Mouse (Mus musculus) gastrocnemius, adult 2 months (tissue): Measurements from ENCODE around the gene Tbc1d17. TPM values are rescaled to one million over a fixed set of nuclear protein-coding genes. Genes with fewer than 3 reads are reported as not detected.

Source experiments
- DNase-seq: peaks from one replicate; pipeline ENCODE4 v3.0.0; 2022
- H3K27ac ChIP-seq: fragments of 200-600 bp; 2 replicates; pipeline ENCODE4 v1.8.1; 2022; ENCODE audit warnings: mild to moderate bottlenecking
- H3K4me3 ChIP-seq: fragments of 200-600 bp; 2 replicates; pipeline ENCODE4 v1.8.1; 2022; ENCODE audit warnings: mild to moderate bottlenecking, moderate library complexity
- CTCF ChIP-seq: fragments of 200-600 bp; IDR thresholded peaks from 2 replicates; pipeline ENCODE4 v1.8.1; 2022; ENCODE audit warnings: antibody characterized with exemption, mild to moderate bottlenecking, moderate library complexity
- intact Hi-C: fragments of 180-260 bp; cut with DNase I; formaldehyde crosslinking; loops from one replicate; pipeline ENCODE4 v1.15.1; 2025
- total RNA-seq, 2 experiments: library from RNA; stranded (reverse); gene quantifications; 2 replicates each; pipeline ENCODE4 v1.2.3; 2021

The Tbc1d17 gene
- total RNA-seq, 2 experiments from 2014 or later: 40.8 to 56.4 TPM

GRCm38 (mm10) chr7:44824872-44825271, 24.0 kb downstream of the Tbc1d17 start:
- DNase-seq: peak; percentile 87
- intact Hi-C loops: loop anchor here (2.0 to 5.0 kb wide), 2 partner anchors 78 to 100 kb away; partner anchors contain the start of gene Vrk3
- TF ChIP-seq CTCF: peak; percentile 90
- H3K4me3 ChIP-seq: no peak overlapping the region
- peak overlapping the region; percentile 6; the same call in 1 of the 2 replicates for H3K27ac ChIP-seq

- 0 out of 2 replicates have a peak, but pooled peaks have one; percentile 5 for TF ChIP-seq CTCF
- H3K27ac ChIP-seq: peak overlapping the region; percentile 7; the same call in 1 of the 2 replicates
- no peak overlapping the region for H3K4me3 ChIP-seq
- intact Hi-C loops: loop anchor here (5.0 kb wide), 1 partner anchor 76 kb away; the partner anchor contains the start of gene Vrk3
- DNase-seq: peak; percentile 11
These were observed 25.5 kb downstream of the Tbc1d17 start for GRCm38 (mm10) chr7:44823409-44823808.

GRCm38 (mm10) chr7:44821666-44822448, 27.0 kb downstream of the Tbc1d17 start:
- TF ChIP-seq CTCF: peak; percentile 26
- H3K27ac ChIP-seq: peak overlapping the region; percentile 99
- DNase-seq: peak; percentile 15
- intact Hi-C loops: loop anchor here (5.0 kb wide), 1 partner anchor 75 kb away; the partner anchor contains the start of gene Vrk3
- no peak overlapping the region for H3K4me3 ChIP-seq

- no peak for TF ChIP-seq CTCF
- DNase-seq: peak; percentile 5
- peak overlapping the region; percentile 99 for H3K27ac ChIP-seq
- peak overlapping the region; percentile 5; the same call in 1 of the 2 replicates for H3K4me3 ChIP-seq
- intact Hi-C loops: loop anchor here (5.0 kb wide), 1 partner anchor 73 kb away; the partner anchor contains the start of gene Vrk3
These were observed 28.4 kb downstream of the Tbc1d17 start for GRCm38 (mm10) chr7:44820525-44820924.

GRCm38 (mm10) chr7:44819863-44820262, 29.0 kb downstream of the Tbc1d17 start:
- no peak for TF ChIP-seq CTCF
- DNase-seq: peak; percentile 59
- H3K4me3 ChIP-seq: peak overlapping the region; percentile 99
- peak overlapping the region; percentile 99 for H3K27ac ChIP-seq
- intact Hi-C loops: loop anchor here (5.0 to 10.0 kb wide), 2 partner anchors 73 to 175 kb away; partner anchors contain the start of gene Vrk3

- no peak for TF ChIP-seq CTCF
- intact Hi-C loops: loop anchor here (10.0 kb wide), 1 partner anchor 175 kb away; no protein-coding TSS in a partner anchor
- peak overlapping the region; percentile 99 for H3K27ac ChIP-seq
- peak overlapping the region; percentile 99 for H3K4me3 ChIP-seq
- DNase-seq: peak; percentile 10
These were observed 29.5 kb downstream of the Tbc1d17 start for GRCm38 (mm10) chr7:44819391-44819790.

- H3K27ac ChIP-seq: peak overlapping the region; percentile 99
- H3K4me3 ChIP-seq: peak overlapping the region; percentile 99
- intact Hi-C loops: loop anchor here (10.0 kb wide), 1 partner anchor 174 kb away; no protein-coding TSS in a partner anchor
- no peak for TF ChIP-seq CTCF
- DNase-seq: peak; percentile 88
These were observed 30.1 kb downstream of the Tbc1d17 start for GRCm38 (mm10) chr7:44818751-44819235.

- peak; percentile 18 for DNase-seq
- intact Hi-C loops: loop anchor here (10.0 kb wide), 1 partner anchor 173 kb away; no protein-coding TSS in a partner anchor
- peak; percentile 42 for TF ChIP-seq CTCF
- peak overlapping the region; percentile 99 for H3K4me3 ChIP-seq
- H3K27ac ChIP-seq: peak overlapping the region; percentile 99
These were observed 30.7 kb downstream of the Tbc1d17 start for GRCm38 (mm10) chr7:44818164-44818563.

- H3K27ac ChIP-seq: peak overlapping the region; percentile 99
- no peak for TF ChIP-seq CTCF
- no peak for DNase-seq
- H3K4me3 ChIP-seq: peak overlapping the region; percentile 99
- intact Hi-C loops: loop anchor here (10.0 kb wide), 1 partner anchor 173 kb away; no protein-coding TSS in a partner anchor
These were observed 31.4 kb downstream of the Tbc1d17 start for GRCm38 (mm10) chr7:44817441-44817840.

GRCm38 (mm10) chr7:44816470-44817021, 32.3 kb downstream of the Tbc1d17 start, which contains the start of gene Atf5:
Gene Atf5, minus strand, starts transcription at chr7:44816658.
- Histone ChIP-seq H3K4me3 (peak within 1 kb of the TSS; percentile 99), H3K27ac (peak within 1 kb of the TSS; percentile 99)
- no peak for TF ChIP-seq CTCF
- peak; percentile 85 for DNase-seq
- intact Hi-C loops: loop anchor here (10.0 kb wide), 1 partner anchor 172 kb away; no protein-coding TSS in a partner anchor

GRCm38 (mm10) chr7:44815721-44816469, 33.0 kb downstream of the Tbc1d17 start, which contains the start of the genes Nup62 and Il4i1:
Gene Nup62, plus strand, starts transcription at chr7:44816088.
Gene Il4i1, plus strand, starts transcription at chr7:44816387.
- Histone ChIP-seq H3K4me3 (peak within 1 kb of the TSS; percentile 99), H3K27ac (peak within 1 kb of the TSS; percentile 99)
- intact Hi-C loops: loop anchor here (10.0 kb wide), 1 partner anchor 171 kb away; no protein-coding TSS in a partner anchor
- TF ChIP-seq CTCF: no peak
- peak; percentile 99 for DNase-seq
